Mouse (Mus musculus): ENCODE measurements around the gene Abhd12b. TPM values are rescaled to one million over a fixed set of nuclear protein-coding genes. Genes with fewer than 3 reads are reported as not detected.

Abhd12b gene
- polyA plus RNA-seq, 1 experiment from 2014 or later: 0.18 TPM

DNA sequence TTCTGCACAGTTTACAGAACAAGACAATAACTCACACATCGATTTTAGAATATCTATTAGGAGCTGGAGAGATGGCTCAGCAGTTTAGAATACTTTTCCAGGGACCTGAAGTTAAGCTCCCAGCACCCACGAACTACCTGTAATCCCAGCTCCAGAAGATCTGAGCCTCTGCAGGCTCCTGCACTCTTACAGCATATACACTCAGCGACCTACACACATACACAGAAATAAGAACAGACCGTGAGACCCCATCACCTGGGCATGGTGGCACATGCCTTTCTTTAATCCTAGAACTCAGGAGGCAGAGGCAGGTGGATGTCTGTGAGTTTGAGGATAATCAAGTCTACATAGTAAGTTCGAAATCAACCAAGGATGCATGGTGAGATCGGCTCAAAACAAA is 8.4 kb upstream of the Abhd12b start:
- Histone ChIP-seq H3K9me3 (ENCODE audit: control insufficient read depth, low read length) (no peaks in the 10 kb centered on the region), H3K27me3 (replicated peaks; ENCODE audit: control insufficient read depth, insufficient read depth, low read length) (no peaks in the 10 kb centered on the region), H3K27ac (ENCODE audit: low read depth, low read length) (no peak overlapping the region), H3K4me2 (ENCODE audit: low read length) (no peak overlapping the region), H3K4me1 (ENCODE audit: control insufficient read depth, insufficient read depth, low read depth, low read length) (peaks cover 9% of the 10 kb centered on the region), H3K9ac (ENCODE audit: low read depth, low read length) (no peak overlapping the region), H3K36me3 (ENCODE audit: control insufficient read depth, insufficient read depth, low read length) (no peaks in the 10 kb centered on the region), H3K4me3 (ENCODE audit: low read length) (no peak overlapping the region)
- WGBS: 88% methylated on average over 6 of the region's 6 CpGs
- ATAC-seq: no peak

DNA sequence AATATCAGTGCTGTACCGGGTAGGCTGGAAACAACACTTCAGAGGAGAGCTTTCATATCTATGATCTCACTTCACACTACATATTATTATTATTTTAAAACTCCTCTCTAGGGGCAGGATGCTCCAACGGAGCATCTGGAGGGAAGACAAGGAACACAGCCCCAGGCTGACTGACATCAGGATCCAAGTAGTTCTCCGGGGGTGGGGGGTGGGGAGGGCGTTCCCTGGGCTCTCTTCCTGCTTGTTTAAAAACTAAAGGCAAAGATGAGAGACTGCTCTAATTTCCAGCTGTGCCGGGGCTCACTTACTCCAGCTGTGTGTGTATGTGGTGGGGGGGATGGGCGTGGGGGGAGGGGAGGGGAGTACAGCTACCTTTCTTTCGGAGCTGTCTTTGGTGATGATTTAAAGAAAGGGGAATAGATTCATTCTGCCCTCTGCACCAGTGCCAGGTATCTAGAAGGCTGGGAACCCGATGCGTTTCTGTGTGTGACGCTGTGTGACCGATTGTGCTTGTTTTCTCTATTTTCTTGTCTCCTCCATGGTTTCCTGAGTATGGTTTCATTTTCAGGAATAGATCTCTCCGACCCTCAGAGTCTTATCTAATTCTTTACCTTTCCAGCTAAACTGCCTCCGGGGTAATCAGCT is 5.8 kb upstream of the Abhd12b start:
- WGBS: 5% methylated on average over 13 of the region's 13 CpGs
- Histone ChIP-seq H3K4me3 (ENCODE audit: low read length) (peak overlapping the region; percentile 26), H3K36me3 (ENCODE audit: control insufficient read depth, insufficient read depth, low read length) (no peaks in the 10 kb centered on the region), H3K27me3 (replicated peaks; ENCODE audit: control insufficient read depth, insufficient read depth, low read length) (no peaks in the 10 kb centered on the region), H3K27ac (ENCODE audit: low read depth, low read length) (peak overlapping the region; percentile 46; the same call in 1 of the 2 replicates), H3K4me2 (ENCODE audit: low read length) (peak overlapping the region; percentile 52), H3K4me1 (ENCODE audit: control insufficient read depth, insufficient read depth, low read depth, low read length) (peaks cover 9% of the 10 kb centered on the region), H3K9me3 (ENCODE audit: control insufficient read depth, low read length) (no peaks in the 10 kb centered on the region), H3K9ac (ENCODE audit: low read depth, low read length) (0 out of 2 replicates have a peak overlapping the region, but pooled peaks have one; percentile 44)
- 0 out of 2 replicates have a peak, but pooled peaks have one; percentile 41 for ATAC-seq

DNA sequence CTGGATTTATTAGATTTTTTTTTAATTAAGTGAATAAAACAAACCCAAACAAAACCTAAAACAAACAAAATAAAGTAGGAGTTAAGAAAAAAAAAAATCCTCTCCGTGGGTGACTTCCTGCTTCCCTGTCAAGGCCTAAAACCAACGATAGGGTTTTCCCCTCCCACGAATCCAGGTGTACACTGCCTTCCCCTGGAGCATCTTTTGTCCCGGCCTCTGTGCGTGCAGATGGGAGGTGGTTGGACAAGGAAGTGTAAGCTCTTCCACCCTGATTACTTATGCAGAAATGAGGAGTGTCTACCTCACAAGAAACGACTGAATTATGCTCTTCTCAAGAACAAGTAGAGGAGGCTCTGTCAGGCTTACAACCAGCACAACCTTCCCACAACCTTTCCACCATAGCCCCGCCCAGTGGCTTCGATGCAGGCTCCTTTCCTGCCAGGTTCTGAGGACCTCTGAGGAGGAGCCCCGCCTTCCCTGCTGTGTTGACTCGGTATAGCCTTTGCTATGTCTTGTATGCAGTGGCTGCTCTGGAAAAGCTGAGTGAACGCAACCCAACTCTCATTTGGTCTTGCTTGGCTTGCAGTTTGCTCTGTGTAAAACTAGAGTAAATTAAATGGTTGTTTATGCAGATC is 5.2 kb upstream of the Abhd12b start:
- H3K36me3 ChIP-seq (ENCODE audit: control insufficient read depth, insufficient read depth, low read length): no peaks in the 10 kb centered on the region
- H3K4me3 ChIP-seq (ENCODE audit: low read length): no peak overlapping the region
- no peak overlapping the region; the same call in 1 of the 2 replicates for H3K27ac ChIP-seq (ENCODE audit: low read depth, low read length)
- no peaks in the 10 kb centered on the region for H3K27me3 ChIP-seq (replicated peaks; ENCODE audit: control insufficient read depth, insufficient read depth, low read length)
- H3K4me2 ChIP-seq (ENCODE audit: low read length): peak overlapping the region; percentile 52
- ATAC-seq: peak; percentile 51
- whole genome bisulfite sequencing: 14% methylated on average over 11 of the region's 11 CpGs
- peaks cover 9% of the 10 kb centered on the region for H3K4me1 ChIP-seq (ENCODE audit: control insufficient read depth, insufficient read depth, low read depth, low read length)
- no peaks in the 10 kb centered on the region for H3K9me3 ChIP-seq (ENCODE audit: control insufficient read depth, low read length)
- no peak overlapping the region for H3K9ac ChIP-seq (ENCODE audit: low read depth, low read length)

DNA sequence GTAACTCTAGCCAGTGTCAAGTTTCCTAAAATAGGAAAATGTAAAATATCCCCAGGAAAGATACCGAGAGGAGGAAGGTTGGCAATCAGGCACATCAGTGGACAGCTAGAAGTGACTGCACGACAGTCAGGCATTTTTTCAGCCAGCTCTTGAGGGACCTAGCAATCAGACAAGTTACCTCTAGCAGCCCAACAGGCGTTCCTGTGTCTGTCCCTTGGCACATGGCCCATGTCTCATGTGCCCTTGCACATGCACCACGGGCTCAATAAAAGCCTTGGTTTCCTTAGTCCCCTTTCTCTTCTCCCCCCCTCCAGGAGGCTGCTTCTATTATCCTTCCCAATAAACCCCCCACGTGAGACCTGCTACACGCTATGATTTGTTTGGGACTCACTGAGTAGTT is 2.3 kb downstream of the Abhd12b start:
- Histone ChIP-seq H3K27ac (ENCODE audit: low read depth, low read length) (no peak overlapping the region), H3K4me3 (ENCODE audit: low read length) (no peak overlapping the region), H3K36me3 (ENCODE audit: control insufficient read depth, insufficient read depth, low read length) (no peaks in the 10 kb centered on the region), H3K9ac (ENCODE audit: low read depth, low read length) (no peak overlapping the region), H3K27me3 (replicated peaks; ENCODE audit: control insufficient read depth, insufficient read depth, low read length) (no peaks in the 10 kb centered on the region), H3K4me1 (ENCODE audit: control insufficient read depth, insufficient read depth, low read depth, low read length) (no peaks in the 10 kb centered on the region), H3K4me2 (ENCODE audit: low read length) (no peak overlapping the region), H3K9me3 (ENCODE audit: control insufficient read depth, low read length) (no peaks in the 10 kb centered on the region)
- no peak for ATAC-seq
- 52% methylated on average over 6 of the region's 6 CpGs for WGBS

DNA sequence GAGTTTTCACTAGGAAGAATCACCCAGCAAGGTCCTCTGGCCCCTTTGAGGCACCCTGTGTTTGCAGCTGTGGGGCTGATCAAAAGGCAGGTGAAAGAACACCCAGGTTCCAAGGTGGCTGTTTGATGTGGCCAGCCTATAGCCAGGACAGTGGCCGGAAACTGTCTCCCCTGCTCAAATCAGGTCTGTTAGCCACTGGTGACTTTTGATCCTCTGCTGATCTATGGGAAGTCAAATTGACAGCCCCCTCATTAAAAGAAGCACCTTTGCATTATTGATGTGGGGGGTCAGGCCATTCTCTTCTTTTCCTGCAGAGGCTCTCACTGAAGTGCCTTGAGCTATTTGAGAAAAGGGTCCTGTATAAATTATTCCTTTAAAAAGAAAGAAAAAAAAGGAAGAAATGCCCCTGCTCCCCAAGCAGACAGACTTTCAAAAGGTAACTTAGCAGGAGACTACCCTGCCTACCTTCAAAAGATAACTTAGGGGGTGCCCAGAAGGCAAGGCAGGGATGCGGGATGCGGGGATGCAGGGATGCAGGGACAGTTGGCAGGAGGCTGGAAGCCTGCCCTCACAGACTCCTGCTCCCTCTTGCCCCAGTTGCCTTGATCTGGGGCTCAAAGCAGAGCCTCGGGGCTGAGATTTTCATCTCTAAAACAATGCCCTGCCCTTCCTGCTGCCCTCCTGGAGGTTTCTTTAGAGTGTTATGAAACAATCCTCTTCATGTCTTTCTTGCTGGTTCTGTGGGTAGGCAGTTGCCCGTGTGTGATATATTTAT is 3.5 kb downstream of the Abhd12b start:
- Histone ChIP-seq H3K36me3 (ENCODE audit: control insufficient read depth, insufficient read depth, low read length) (no peaks in the 10 kb centered on the region), H3K4me2 (ENCODE audit: low read length) (no peak overlapping the region), H3K4me3 (ENCODE audit: low read length) (no peak overlapping the region), H3K9ac (ENCODE audit: low read depth, low read length) (no peak overlapping the region), H3K9me3 (ENCODE audit: control insufficient read depth, low read length) (no peaks in the 10 kb centered on the region), H3K27ac (ENCODE audit: low read depth, low read length) (no peak overlapping the region), H3K27me3 (replicated peaks; ENCODE audit: control insufficient read depth, insufficient read depth, low read length) (no peaks in the 10 kb centered on the region), H3K4me1 (ENCODE audit: control insufficient read depth, insufficient read depth, low read depth, low read length) (no peaks in the 10 kb centered on the region)
- no peak for ATAC-seq
- 51% methylated on average over 5 of the region's 5 CpGs for WGBS

DNA sequence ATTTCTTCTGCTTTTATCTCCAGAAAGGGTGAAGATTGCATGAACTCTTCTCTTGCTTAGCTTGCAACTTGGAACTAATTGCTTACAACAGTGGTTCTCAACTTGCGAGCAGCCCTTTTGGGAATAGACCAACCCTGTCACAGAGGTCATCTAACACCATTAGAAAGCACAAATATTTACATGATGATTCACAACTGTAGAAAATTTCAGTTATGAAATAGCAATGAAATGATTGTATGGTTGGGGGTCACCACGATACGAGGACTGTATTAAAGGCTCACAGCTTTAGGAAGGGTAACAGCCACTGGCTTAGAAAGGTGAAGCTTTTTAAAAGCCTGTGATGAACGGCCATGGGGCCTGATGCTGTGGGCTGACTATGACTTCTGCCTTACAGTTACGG is 7.1 kb downstream of the Abhd12b start:
- no peaks in the 10 kb centered on the region for H3K4me1 ChIP-seq (ENCODE audit: control insufficient read depth, insufficient read depth, low read depth, low read length)
- no peak overlapping the region for H3K27ac ChIP-seq (ENCODE audit: low read depth, low read length)
- H3K4me2 ChIP-seq (ENCODE audit: low read length): no peak overlapping the region
- ATAC-seq: no peak
- no peaks in the 10 kb centered on the region for H3K9me3 ChIP-seq (ENCODE audit: control insufficient read depth, low read length)
- H3K4me3 ChIP-seq (ENCODE audit: low read length): no peak overlapping the region
- no peaks in the 10 kb centered on the region for H3K27me3 ChIP-seq (replicated peaks; ENCODE audit: control insufficient read depth, insufficient read depth, low read length)
- no peaks in the 10 kb centered on the region for H3K36me3 ChIP-seq (ENCODE audit: control insufficient read depth, insufficient read depth, low read length)
- no peak overlapping the region for H3K9ac ChIP-seq (ENCODE audit: low read depth, low read length)
- WGBS: 82% methylated on average over 5 of the region's 5 CpGs

DNA sequence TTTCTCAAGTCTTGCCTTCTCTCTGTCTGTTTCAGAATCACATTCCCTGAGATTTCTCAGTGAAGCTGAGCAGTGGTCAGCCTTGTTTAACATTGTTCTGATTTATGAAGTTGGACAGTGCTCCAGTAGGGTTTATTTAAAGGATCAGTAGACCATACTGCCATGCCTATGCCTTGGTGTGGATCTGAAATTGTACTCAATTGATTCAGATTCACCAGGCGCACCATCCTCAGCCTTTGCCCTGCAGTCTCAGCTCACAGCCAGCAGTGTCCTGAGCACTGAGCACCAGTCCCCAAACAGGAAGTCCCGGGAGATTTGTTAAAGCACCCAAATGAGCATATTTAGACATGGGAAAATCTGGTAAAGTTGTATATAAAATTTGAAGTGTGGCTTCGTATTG is 10.8 kb downstream of the Abhd12b start:
- Histone ChIP-seq H3K4me2 (ENCODE audit: low read length) (no peak overlapping the region), H3K27ac (ENCODE audit: low read depth, low read length) (no peak overlapping the region), H3K9ac (ENCODE audit: low read depth, low read length) (no peak overlapping the region), H3K27me3 (replicated peaks; ENCODE audit: control insufficient read depth, insufficient read depth, low read length) (no peaks in the 10 kb centered on the region), H3K4me1 (ENCODE audit: control insufficient read depth, insufficient read depth, low read depth, low read length) (no peaks in the 10 kb centered on the region), H3K9me3 (ENCODE audit: control insufficient read depth, low read length) (no peaks in the 10 kb centered on the region), H3K36me3 (ENCODE audit: control insufficient read depth, insufficient read depth, low read length) (no peaks in the 10 kb centered on the region), H3K4me3 (ENCODE audit: low read length) (no peak overlapping the region)
- 91% methylated on average over 3 of the region's 3 CpGs for WGBS
- no peak for ATAC-seq

DNA sequence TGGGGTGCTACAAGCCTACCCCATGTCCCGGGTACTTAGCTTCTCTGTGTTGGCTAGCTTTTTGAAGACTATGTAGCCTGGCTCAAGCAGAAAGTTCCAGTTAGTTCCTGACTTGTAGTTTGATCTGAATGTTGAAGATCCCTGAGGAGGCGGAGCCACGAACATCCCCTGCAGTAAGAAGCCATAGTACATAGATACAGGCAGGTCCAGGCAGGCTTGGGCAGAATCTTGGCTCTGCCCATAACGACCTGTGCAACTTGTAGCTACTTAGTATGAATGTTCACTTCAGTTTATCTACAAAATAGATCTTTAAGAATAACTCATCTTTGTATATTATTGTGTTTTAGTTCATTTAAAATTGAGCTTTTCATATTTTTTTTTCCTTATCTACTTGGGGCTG is 14.0 kb downstream of the Abhd12b start:
- H3K9ac ChIP-seq (ENCODE audit: low read depth, low read length): no peak overlapping the region
- no peaks in the 10 kb centered on the region for H3K36me3 ChIP-seq (ENCODE audit: control insufficient read depth, insufficient read depth, low read length)
- no peak overlapping the region for H3K4me2 ChIP-seq (ENCODE audit: low read length)
- no peaks in the 10 kb centered on the region for H3K27me3 ChIP-seq (replicated peaks; ENCODE audit: control insufficient read depth, insufficient read depth, low read length)
- H3K9me3 ChIP-seq (ENCODE audit: control insufficient read depth, low read length): no peaks in the 10 kb centered on the region
- no peaks in the 10 kb centered on the region for H3K4me1 ChIP-seq (ENCODE audit: control insufficient read depth, insufficient read depth, low read depth, low read length)
- H3K27ac ChIP-seq (ENCODE audit: low read depth, low read length): no peak overlapping the region
- ATAC-seq: no peak
- no peak overlapping the region for H3K4me3 ChIP-seq (ENCODE audit: low read length)
- WGBS: 88% methylated on average over 4 of the region's 4 CpGs

DNA sequence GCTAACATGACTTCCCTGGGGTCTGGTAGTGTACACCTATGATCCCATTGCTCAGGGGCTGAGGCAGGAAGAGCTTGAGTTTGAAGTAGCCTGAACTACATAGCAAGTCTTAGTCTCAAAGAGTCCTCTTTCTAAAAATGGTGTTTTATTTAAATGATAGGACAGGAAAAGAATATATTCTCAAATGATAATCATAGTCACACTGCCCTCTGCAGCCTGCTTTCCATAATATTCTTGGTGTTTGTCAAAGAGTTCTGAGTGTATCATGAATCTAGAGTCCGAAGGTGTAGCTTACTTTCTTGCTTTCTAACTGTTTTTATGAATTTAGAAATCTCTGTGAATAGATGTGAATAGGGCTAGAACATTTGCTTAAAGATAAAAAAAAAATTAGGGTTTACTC is 16.0 kb downstream of the Abhd12b start:
- Histone ChIP-seq H3K36me3 (ENCODE audit: control insufficient read depth, insufficient read depth, low read length) (no peaks in the 10 kb centered on the region), H3K9me3 (ENCODE audit: control insufficient read depth, low read length) (no peaks in the 10 kb centered on the region), H3K27ac (ENCODE audit: low read depth, low read length) (no peak overlapping the region), H3K4me2 (ENCODE audit: low read length) (no peak overlapping the region), H3K4me3 (ENCODE audit: low read length) (no peak overlapping the region), H3K27me3 (replicated peaks; ENCODE audit: control insufficient read depth, insufficient read depth, low read length) (no peaks in the 10 kb centered on the region), H3K9ac (ENCODE audit: low read depth, low read length) (no peak overlapping the region), H3K4me1 (ENCODE audit: control insufficient read depth, insufficient read depth, low read depth, low read length) (no peaks in the 10 kb centered on the region)
- ATAC-seq: no peak
- WGBS: 94% methylated on average over 1 of the region's 1 CpGs

All from hindbrain, embryonic 16.5 days (tissue).